Mouse (Mus musculus) megakaryocyte, embryonic 14.5 days (primary cell): ENCODE results near the gene Ms4a4d. TPM values are rescaled to one million over a fixed set of nuclear protein-coding genes. Genes with fewer than 3 reads are reported as not detected.
"Not testable (repeated sequence)": the region's sequence is repeated elsewhere in the genome, so short reads cannot be mapped to it uniquely, and the experiment has no call there.

Experiments
- H3K27me3 ChIP-seq: replicated peaks from 2 replicates; pipeline ENCODE3; 2012; ENCODE audit warnings: inconsistent platforms
- H3K36me3 ChIP-seq: replicated peaks from 2 replicates; pipeline ENCODE3; 2012; ENCODE audit warnings: low read length, inconsistent platforms, mixed read lengths
- H3K4me1 ChIP-seq: 2 replicates; pipeline ENCODE4 v1.6.1; 2012; ENCODE audit warnings: inconsistent platforms
- H3K4me3 ChIP-seq: replicated peaks from 2 replicates; pipeline ENCODE3; 2012; ENCODE audit warnings: moderate library complexity, mild to moderate bottlenecking, inconsistent platforms
- H3K9me3 ChIP-seq: 2 replicates; pipeline ENCODE4 v1.6.1; 2012; ENCODE audit warnings: inconsistent platforms
- FLI1 ChIP-seq: IDR thresholded peaks from 2 replicates; pipeline ENCODE4 v1.6.1; 2012; ENCODE audit warnings: low read length, inconsistent platforms, mixed read lengths
- GATA1 ChIP-seq: IDR thresholded peaks from 3 replicates; pipeline ENCODE4 v1.6.1; 2012; ENCODE audit warnings: mixed read lengths, low read length, inconsistent platforms, borderline replicate concordance
- polyA plus RNA-seq: library from polyadenylated mRNA; stranded (reverse); fragments of >175 nt; gene quantifications from 2 replicates; pipeline ENCODE4 v1.2.3, GENCODE M21; 2012; ENCODE audit warnings: low replicate concordance; ENCODE audit not compliant: insufficient read depth

The Ms4a4d gene
- polyA plus RNA-seq, 1 experiment = not detected

DNA sequence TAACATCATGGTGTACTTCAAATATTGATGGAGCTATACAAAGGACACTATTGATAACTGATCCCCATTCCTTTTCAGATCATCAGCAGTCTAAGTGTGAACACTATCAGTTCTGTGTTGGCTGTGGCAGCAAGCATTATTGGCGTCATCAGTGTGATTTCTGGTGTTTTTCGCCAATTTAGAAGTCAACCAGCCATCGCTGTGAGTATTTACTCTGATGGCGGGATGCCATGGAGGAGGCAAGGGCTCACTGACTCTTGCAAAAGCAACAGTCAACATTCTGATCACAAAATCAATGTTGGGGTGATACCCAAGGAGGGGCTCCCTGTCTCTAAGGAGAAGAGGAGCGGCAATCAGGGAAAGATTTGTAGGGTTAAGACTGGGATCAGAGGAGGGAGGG is 18.1 kb downstream of the Ms4a4d start:
- H3K27me3 ChIP-seq = no peaks in the 10 kb centered on the region
- H3K36me3 ChIP-seq = no peaks in the 10 kb centered on the region
- no peak for TF ChIP-seq GATA1
- no peak for TF ChIP-seq FLI1

DNA sequence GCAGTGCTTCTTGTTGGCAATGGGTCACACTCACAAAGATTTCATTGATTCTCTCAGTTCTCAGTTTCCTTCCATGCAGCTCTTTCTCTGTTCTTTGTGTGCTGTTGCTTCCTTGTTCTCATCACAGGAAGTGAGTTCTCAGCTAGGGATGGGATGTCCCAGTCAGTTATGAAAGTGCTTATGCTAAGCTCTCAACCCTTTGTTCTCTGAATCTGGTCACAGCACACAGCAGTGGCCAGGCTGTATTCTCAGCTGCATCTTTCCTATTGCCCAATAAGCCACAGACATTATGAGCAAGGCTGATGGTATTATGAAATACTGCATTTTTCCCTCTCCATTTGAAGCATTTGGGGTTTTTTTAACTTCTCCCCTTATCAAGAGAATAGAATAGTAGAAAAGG is 23.0 kb downstream of the Ms4a4d start:
- not testable (repeated sequence) for H3K4me3 ChIP-seq, H3K4me1 ChIP-seq, H3K9me3 ChIP-seq, H3K36me3 ChIP-seq, H3K27me3 ChIP-seq

More for the DNA sequence above, 18.1 kb downstream of the Ms4a4d start:
- Histone ChIP-seq H3K9me3 (no peaks in the 10 kb centered on the region), H3K4me1 (no peaks in the 10 kb centered on the region), H3K4me3 (no peak overlapping the region)

DNA sequence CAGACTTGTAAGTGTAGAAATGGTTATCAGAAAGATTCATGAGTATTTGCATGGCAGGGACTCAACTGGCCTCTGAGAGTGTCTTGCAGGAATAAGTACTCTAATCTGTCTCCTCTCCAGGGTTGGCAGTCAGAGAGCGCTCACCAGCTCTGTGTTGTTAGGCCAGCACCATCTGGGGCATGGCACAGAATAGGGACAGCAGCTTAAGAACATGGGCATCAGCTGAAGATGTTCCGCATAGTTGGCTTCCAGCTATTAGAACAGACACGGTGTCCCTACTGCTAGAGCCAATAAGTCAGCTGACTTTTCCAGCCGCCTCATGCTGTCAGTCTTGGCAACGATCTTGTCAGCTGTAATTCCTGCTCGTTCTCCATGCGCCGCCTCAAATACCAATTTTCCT is 38.4 kb downstream of the Ms4a4d start:
- no peak overlapping the region for H3K4me3 ChIP-seq
- TF ChIP-seq FLI1 = no peak
- no peak for TF ChIP-seq GATA1
- H3K4me1 ChIP-seq = no peaks in the 10 kb centered on the region
- no peaks in the 10 kb centered on the region for H3K9me3 ChIP-seq
- H3K27me3 ChIP-seq = no peaks in the 10 kb centered on the region
- H3K36me3 ChIP-seq = no peaks in the 10 kb centered on the region

DNA sequence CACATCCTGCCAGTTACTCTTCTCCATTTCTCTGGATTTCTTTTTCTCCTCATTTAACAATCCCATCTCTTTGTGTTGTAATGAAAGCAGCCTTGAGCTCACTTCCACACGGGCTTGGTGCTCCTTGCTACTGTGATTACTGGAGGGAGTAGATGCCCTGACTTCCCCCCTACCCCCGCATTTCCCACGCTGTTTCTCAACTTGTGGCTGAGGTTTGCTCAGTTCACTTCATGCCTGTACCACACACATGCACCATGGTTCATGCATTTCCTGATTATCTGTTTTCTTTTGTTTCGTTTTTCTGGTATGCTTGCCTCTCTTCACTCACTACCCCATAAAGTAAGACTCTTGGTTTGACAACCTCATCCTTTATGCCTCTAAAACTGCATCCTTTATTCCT is 52.6 kb downstream of the Ms4a4d start:
- no peaks in the 10 kb centered on the region for H3K27me3 ChIP-seq

DNA sequence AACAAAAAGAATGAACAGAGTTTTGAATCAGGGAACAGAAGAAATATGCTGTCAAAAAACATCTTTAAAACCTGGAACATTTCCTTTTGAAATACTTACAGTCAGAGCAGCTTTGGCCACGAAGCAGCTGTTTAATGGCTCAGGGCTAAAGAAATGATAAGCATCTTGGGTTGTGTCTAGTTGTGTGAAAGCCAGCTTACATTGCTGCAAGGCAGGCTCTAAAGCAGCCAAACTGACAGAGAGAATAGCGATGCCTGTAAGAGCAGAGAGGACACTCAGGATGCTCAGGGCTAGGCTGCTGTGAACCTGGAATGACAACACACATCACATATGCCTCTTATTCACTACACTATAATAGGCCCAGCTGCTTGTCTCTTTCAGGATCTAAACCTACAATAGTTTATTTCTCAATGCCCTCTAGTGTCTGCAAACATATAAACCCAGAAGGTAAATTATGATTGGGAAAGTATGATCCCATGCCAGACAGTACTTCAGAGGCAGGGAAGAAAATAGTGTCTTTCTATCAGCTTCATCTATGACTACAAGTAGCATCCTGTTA is 53.4 kb downstream of the Ms4a4d start:
- no peaks in the 10 kb centered on the region for H3K36me3 ChIP-seq

More for the DNA sequence above, 52.6 kb downstream of the Ms4a4d start:
- H3K4me3 ChIP-seq = no peak overlapping the region
- H3K36me3 ChIP-seq = no peaks in the 10 kb centered on the region
- H3K9me3 ChIP-seq = no peaks in the 10 kb centered on the region
- H3K4me1 ChIP-seq = no peaks in the 10 kb centered on the region
- TF ChIP-seq FLI1 = no peak
- no peak for TF ChIP-seq GATA1

DNA sequence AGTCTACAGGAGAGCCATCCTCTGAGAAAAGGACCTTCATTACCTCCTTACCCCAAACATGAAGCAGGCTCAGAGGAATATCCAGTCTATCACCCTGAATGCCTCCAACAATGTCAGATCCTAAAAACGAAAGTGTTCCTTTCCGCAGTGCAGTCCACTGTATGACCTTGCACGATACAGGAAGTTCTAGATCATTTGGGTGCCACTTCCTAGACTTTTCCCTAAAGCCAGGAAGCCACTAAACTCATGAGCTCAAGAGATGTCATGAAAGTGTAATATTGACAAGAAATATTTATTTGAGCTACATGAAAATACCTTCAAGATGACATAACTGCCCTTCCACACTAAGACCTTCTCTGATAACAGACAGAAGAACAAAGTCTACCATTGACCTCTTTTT is 64.7 kb downstream of the Ms4a4d start:
- Histone ChIP-seq H3K9me3 (no peaks in the 10 kb centered on the region), H3K27me3 (no peaks in the 10 kb centered on the region)
- no peak for TF ChIP-seq FLI1

More for the DNA sequence above, 53.4 kb downstream of the Ms4a4d start:
- H3K4me3 ChIP-seq = no peak overlapping the region
- no peaks in the 10 kb centered on the region for H3K27me3 ChIP-seq
- H3K9me3 ChIP-seq = no peaks in the 10 kb centered on the region
- TF ChIP-seq FLI1 (no peak), GATA1 (no peak)
- no peaks in the 10 kb centered on the region for H3K4me1 ChIP-seq

DNA sequence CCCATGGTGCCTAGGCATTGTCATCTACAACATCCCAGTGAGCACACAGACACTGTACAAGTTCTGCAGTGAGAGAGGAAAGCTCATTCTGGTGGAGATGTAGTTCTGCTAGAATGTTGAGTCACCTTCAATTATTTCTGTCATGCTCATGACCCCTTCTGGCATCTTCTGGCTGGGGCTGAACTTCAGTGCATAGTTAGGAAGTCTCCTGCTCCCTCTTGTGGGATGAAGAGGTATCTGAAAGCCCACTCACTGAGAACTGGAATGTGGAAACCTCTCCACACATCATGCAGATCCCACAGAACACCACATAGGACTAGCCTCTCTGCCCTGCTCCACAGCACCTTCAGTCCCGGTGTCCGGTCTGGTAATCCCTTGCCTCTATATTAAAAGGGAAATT is 65.4 kb downstream of the Ms4a4d start:
- Histone ChIP-seq H3K4me1 (peaks cover 14% of the 10 kb centered on the region), H3K36me3 (no peaks in the 10 kb centered on the region), H3K4me3 (no peak overlapping the region), H3K27me3 (peaks cover 4% of the 10 kb centered on the region), H3K9me3 (no peaks in the 10 kb centered on the region)
- TF ChIP-seq FLI1 (no peak), GATA1 (no peak)

More for the DNA sequence above, 64.7 kb downstream of the Ms4a4d start:
- no peaks in the 10 kb centered on the region for H3K36me3 ChIP-seq
- no peak overlapping the region for H3K4me3 ChIP-seq
- H3K4me1 ChIP-seq = peaks cover 14% of the 10 kb centered on the region

DNA sequence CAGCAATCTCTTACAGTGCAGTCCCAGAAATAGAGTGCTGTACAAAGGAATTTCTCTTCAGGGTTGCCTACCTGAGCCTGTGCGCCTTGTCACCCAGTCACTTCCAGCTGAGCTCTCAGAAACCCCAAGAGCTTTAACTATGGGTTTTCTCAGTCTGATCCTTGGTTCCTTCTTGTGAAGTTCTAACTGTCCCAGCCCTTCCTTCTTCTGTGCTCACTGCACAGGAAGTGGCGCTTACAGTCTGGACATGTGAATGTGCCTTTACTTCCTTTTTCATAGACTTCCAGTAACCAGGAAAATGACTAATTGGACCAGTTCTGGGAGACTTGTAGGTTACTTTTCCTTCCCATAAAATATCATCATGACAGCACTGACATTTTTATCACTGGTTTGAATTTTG is 68.0 kb downstream of the Ms4a4d start, which contains the start of gene Ms4a6d:
Gene Ms4a6d, minus strand, starts transcription at position 247 of the 400 bp plus-strand sequence.
- H3K9me3 ChIP-seq = no peaks in the 10 kb centered on the region
- H3K4me1 ChIP-seq = peaks cover 14% of the 10 kb centered on the region
- no peaks in the 10 kb centered on the region for H3K36me3 ChIP-seq
- no peak for TF ChIP-seq GATA1
- TF ChIP-seq FLI1 = no peak
- peak within 1 kb of the TSS; percentile 11 for H3K4me3 ChIP-seq
- peaks cover 4% of the 10 kb centered on the region for H3K27me3 ChIP-seq

Other genes with a start within 250 kb of the Ms4a4d start
- 0.16 TPM in 1 of 2 replicates, not detected in the other for gene Ms4a14, start 222.3 kb upstream of the Ms4a4d start, polyA plus RNA-seq
- 0.45 and 34.8 TPM in 2 replicates for gene Ms4a7, start 200.7 kb upstream of the Ms4a4d start, polyA plus RNA-seq
- gene Ms4a4a, start 161.3 kb upstream of the Ms4a4d start, polyA plus RNA-seq = 1.2 TPM in 1 of 2 replicates, not detected in the other
- gene Ms4a4c, start 132.0 kb upstream of the Ms4a4d start, polyA plus RNA-seq = 1.8 TPM in 1 of 2 replicates, not detected in the other
- 0.38 TPM in 1 of 2 replicates, not detected in the other for gene Ms4a4b, start 93.2 kb upstream of the Ms4a4d start, polyA plus RNA-seq
- gene Ms4a6c, start 67.4 kb upstream of the Ms4a4d start, polyA plus RNA-seq = 4.0 TPM in 1 of 2 replicates, not detected in the other
- gene Gm8369, start 50.9 kb upstream of the Ms4a4d start, polyA plus RNA-seq = 0.17 TPM in 1 of 2 replicates, not detected in the other
- gene Ms4a6b, start 20.3 kb upstream of the Ms4a4d start, polyA plus RNA-seq = 0.72 TPM in 1 of 2 replicates, not detected in the other
- 2.4 TPM in 1 of 2 replicates, not detected in the other for gene Ms4a6d, start 68.0 kb downstream of the Ms4a4d start, polyA plus RNA-seq
- gene Ms4a2, start 86.9 kb downstream of the Ms4a4d start, polyA plus RNA-seq = 0.35 TPM in 1 of 2 replicates, not detected in the other
- gene Ms4a3, start 104.0 kb downstream of the Ms4a4d start, polyA plus RNA-seq = 0.74 and 1.9 TPM in 2 replicates
- not detected in 2 replicates for gene Oosp2, start 123.8 kb downstream of the Ms4a4d start, polyA plus RNA-seq
- not detected in 2 replicates for gene Oosp1, start 154.3 kb downstream of the Ms4a4d start, polyA plus RNA-seq
- gene Oosp3, start 160.3 kb downstream of the Ms4a4d start, polyA plus RNA-seq = not detected in 2 replicates
- gene Gif, start 210.8 kb downstream of the Ms4a4d start, polyA plus RNA-seq = not detected in 2 replicates
- gene Mrpl16, start 233.6 kb downstream of the Ms4a4d start, polyA plus RNA-seq = 10.5 TPM in 1 of 2 replicates, not detected in the other